Mouse (Mus musculus): ENCODE measurements around the gene Cradd. TPM values are rescaled to one million over a fixed set of nuclear protein-coding genes. Genes with fewer than 3 reads are reported as not detected.

Gene Cradd
- 10 to 100 TPM in 1 of 2 experiments, 1 to 10 TPM in 1; 9.9 to 18.3 TPM for total RNA-seq (2021)
- long read RNA-seq, experiment 1, partial matches to known transcripts, result 2 of 7 reads
- long read RNA-seq, experiment 1, other reads (novel, unspliced or antisense), result 2 of 7 reads
- long read RNA-seq, experiment 2, partial matches to known transcripts, result 1 of 14 reads
- long read RNA-seq, experiment 2, other reads (novel, unspliced or antisense), result 10 of 14 reads

- peak; percentile 81 to 84 for DNase-seq
Observed at GRCm38 (mm10) chr10:95323393-95324277, at the start of gene Cradd. TSS of gene Cradd (minus strand) at chr10:95324133.

- DNase-seq, result no peak
Observed at GRCm38 (mm10) chr10:95373340-95373739, 49.4 kb upstream of the Cradd start.

- DNase-seq, result no peak
Observed at GRCm38 (mm10) chr10:95371942-95372341, 48.0 kb upstream of the Cradd start.

GRCm38 (mm10) chr10:95369190-95369589 lies 45.3 kb upstream of the Cradd start:
- no peak for DNase-seq

GRCm38 (mm10) chr10:95368151-95368550 lies 44.2 kb upstream of the Cradd start:
- DNase-seq, result no peak

GRCm38 (mm10) chr10:95367661-95368089 lies 43.7 kb upstream of the Cradd start:
- no peak for DNase-seq

- no peak for DNase-seq
Observed at GRCm38 (mm10) chr10:95367241-95367640, 43.3 kb upstream of the Cradd start.

GRCm38 (mm10) chr10:95362326-95362725 lies 38.4 kb upstream of the Cradd start:
- DNase-seq, result peak in 1 of 2 experiments; percentile 47

- no peak for DNase-seq
Observed at GRCm38 (mm10) chr10:95361260-95361841, 37.4 kb upstream of the Cradd start.

GRCm38 (mm10) chr10:95360048-95360447 lies 36.1 kb upstream of the Cradd start:
- no peak for DNase-seq

- DNase-seq, result no peak
Observed at GRCm38 (mm10) chr10:95357721-95358120, 33.8 kb upstream of the Cradd start.

GRCm38 (mm10) chr10:95356711-95357110 lies 32.8 kb upstream of the Cradd start:
- DNase-seq, result peak in 1 of 2 experiments; percentile 14

GRCm38 (mm10) chr10:95355678-95356268 lies 31.8 kb upstream of the Cradd start:
- peak; percentile 62 to 65 for DNase-seq

GRCm38 (mm10) chr10:95354673-95355072 lies 30.7 kb upstream of the Cradd start:
- DNase-seq, result peak in 1 of 2 experiments; percentile 14

- no peak for DNase-seq
Observed at GRCm38 (mm10) chr10:95354047-95354446, 30.1 kb upstream of the Cradd start.

GRCm38 (mm10) chr10:95348457-95348856 lies 24.5 kb upstream of the Cradd start:
- DNase-seq, result no peak

- no peak for DNase-seq
Observed at GRCm38 (mm10) chr10:95347776-95348175, 23.8 kb upstream of the Cradd start.

GRCm38 (mm10) chr10:95342833-95343590 lies 19.1 kb upstream of the Cradd start:
- DNase-seq, result no peak

GRCm38 (mm10) chr10:95340676-95341075 lies 16.7 kb upstream of the Cradd start:
- no peak for DNase-seq

- DNase-seq, result no peak
Observed at GRCm38 (mm10) chr10:95337589-95337988, 13.7 kb upstream of the Cradd start.

GRCm38 (mm10) chr10:95336781-95337544 lies 13.0 kb upstream of the Cradd start:
- DNase-seq, result no peak
